Mouse (Mus musculus): ENCODE results near the gene Dnajb13. TPM values are rescaled to one million over a fixed set of nuclear protein-coding genes. Genes with fewer than 3 reads are reported as not detected.

Gene Dnajb13
- 0.48 and 0.50 TPM in 2 replicates for polyA plus RNA-seq (2015; fragmentation: Nextera tagmentation; extraction: Ambion mirVana)

DNA sequence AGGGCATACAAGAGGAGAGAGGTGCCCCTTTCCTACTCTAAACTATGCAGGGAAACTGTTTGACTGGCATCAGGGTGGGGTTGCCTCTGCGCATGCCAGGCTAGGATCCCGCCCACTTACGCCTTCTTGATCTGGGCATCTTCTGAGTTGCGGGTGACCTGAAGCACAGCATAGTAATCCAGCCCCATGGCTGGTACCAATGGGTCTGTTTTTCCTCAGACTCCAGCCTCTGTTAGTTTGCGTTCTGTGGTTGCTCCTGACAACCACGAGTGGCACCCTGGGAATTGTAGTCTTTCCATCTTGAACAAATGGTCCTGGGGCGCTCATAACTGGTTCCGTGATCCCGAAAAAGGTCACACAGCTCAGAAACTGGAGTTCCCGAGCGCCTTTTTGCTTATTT, at the start of gene Dnajb13:
Gene Dnajb13 (minus strand): TSS at position 388 of the 400 bp plus-strand sequence.
- Histone ChIP-seq H3K4me3 (ENCODE audit: low read length) (no peak within 1 kb of the TSS), H3K4me2 (ENCODE audit: low read depth, low read length) (no peak within 1 kb of the TSS), H3K36me3 (ENCODE audit: control insufficient read depth, insufficient read depth, low read length) (no peaks in the 10 kb centered on the region), H3K27ac (ENCODE audit: low read length) (no peak within 1 kb of the TSS), H3K27me3 (replicated peaks; ENCODE audit: control insufficient read depth, insufficient read depth, low read length) (no peaks in the 10 kb centered on the region), H3K9me3 (ENCODE audit: control insufficient read depth, low read length) (no peaks in the 10 kb centered on the region), H3K9ac (ENCODE audit: low read depth, low read length) (no peak within 1 kb of the TSS), H3K4me1 (ENCODE audit: control insufficient read depth, insufficient read depth, low read length) (no peaks in the 10 kb centered on the region)
- WGBS, result 47% methylated on average over 11 of the region's 11 CpGs
- peak; percentile 21; the same call in 1 of the 2 replicates for ATAC-seq

DNA sequence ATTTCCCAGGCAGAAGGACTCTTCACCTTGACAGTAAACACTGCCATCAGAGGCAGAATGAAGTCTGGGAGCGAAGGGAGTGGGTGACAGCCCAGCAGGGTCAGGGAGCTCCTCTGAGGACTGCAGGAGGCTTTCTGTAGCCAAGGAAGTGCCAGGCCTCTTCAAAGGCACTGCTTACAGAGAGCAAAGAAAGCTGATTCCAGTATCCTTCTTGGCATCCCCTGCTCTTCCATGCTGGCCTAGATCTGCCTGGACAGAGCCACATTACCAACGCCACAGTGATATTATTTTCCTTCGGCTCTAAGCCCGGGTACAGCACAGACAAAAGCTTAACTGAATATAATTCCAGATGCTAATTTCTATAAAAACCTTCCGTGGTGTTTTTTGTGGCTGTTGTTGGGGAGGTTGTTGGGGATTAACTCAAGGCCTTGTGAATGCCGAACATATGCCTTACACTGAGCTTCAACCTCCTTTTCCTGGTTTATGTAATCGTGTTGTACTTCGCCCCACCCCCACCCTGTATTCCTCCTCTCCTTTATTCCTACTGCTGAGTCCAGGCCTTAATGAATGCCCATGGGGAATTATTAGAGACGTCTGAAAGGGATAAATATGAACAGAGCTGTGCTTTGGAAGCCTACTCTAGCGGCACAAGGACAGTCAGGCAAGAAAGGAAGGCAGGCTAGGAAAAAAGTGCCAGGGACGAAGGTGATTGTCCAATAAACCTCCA, 47.3 kb upstream of the Dnajb13 start:
- Histone ChIP-seq H3K9ac (ENCODE audit: low read depth, low read length) (no peak overlapping the region), H3K36me3 (ENCODE audit: control insufficient read depth, insufficient read depth, low read length) (no peaks in the 10 kb centered on the region; the same call in 1 of the 2 replicates), H3K27ac (ENCODE audit: low read length) (no peak overlapping the region), H3K9me3 (ENCODE audit: control insufficient read depth, low read length) (no peaks in the 10 kb centered on the region), H3K4me3 (ENCODE audit: low read length) (no peak overlapping the region), H3K4me1 (ENCODE audit: control insufficient read depth, insufficient read depth, low read length) (0 out of 2 replicates have a peak, but pooled peaks cover 2% of the 10 kb centered on the region), H3K27me3 (replicated peaks; ENCODE audit: control insufficient read depth, insufficient read depth, low read length) (no peaks in the 10 kb centered on the region), H3K4me2 (ENCODE audit: low read depth, low read length) (no peak overlapping the region)
- ATAC-seq, result 0 out of 2 replicates have a peak, but pooled peaks have one; percentile 44
- 74% methylated on average over 11 of the region's 11 CpGs for WGBS

DNA sequence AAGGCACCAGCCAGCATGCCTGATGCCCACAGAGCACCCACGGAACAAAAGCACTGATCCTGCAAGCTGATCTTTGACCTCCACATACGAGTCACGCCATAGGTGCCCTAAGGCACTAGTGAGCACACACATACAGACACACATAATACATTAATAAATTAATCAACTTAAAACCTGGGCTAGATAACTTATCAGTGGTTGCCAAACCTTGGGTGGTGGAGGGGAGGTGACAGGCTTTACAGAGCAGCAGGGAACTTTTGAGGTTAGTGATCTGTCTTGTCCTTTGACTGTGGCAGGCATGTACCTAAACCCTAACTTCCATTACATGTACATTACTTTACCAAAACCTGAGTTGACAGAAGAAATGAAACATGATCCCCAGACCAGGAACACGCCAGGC, 44.6 kb upstream of the Dnajb13 start:
- ATAC-seq, result no peak
- no peaks in the 10 kb centered on the region; the same call in 1 of the 2 replicates for H3K36me3 ChIP-seq (ENCODE audit: control insufficient read depth, insufficient read depth, low read length)
- peaks cover 15% of the 10 kb centered on the region for H3K4me1 ChIP-seq (ENCODE audit: control insufficient read depth, insufficient read depth, low read length)
- H3K9ac ChIP-seq (ENCODE audit: low read depth, low read length), result no peak overlapping the region
- no peaks in the 10 kb centered on the region for H3K9me3 ChIP-seq (ENCODE audit: control insufficient read depth, low read length)
- no peak overlapping the region for H3K4me2 ChIP-seq (ENCODE audit: low read depth, low read length)
- H3K27ac ChIP-seq (ENCODE audit: low read length), result no peak overlapping the region
- 66% methylated on average over 4 of the region's 4 CpGs for WGBS
- H3K4me3 ChIP-seq (ENCODE audit: low read length), result no peak overlapping the region
- no peaks in the 10 kb centered on the region for H3K27me3 ChIP-seq (replicated peaks; ENCODE audit: control insufficient read depth, insufficient read depth, low read length)

DNA sequence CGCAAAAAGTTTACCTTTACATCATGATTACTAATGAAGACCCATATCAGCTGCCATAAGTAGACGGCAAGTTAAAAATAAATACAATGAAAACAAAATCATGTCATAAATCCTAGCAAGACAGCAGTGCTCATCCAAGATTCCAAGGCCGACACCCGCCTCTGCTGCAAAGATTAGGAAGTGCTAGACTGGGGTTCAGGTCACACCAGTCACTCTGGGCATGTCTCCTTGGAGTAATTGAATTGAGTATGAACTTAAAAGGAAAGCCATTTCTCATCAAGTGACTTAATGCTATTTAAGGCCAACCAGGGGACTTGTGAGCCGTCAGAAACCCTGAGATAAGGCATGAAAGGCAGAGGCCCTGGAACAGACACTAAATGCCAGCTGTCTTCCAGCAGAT, 42.5 kb upstream of the Dnajb13 start:
- no peaks in the 10 kb centered on the region for H3K9me3 ChIP-seq (ENCODE audit: control insufficient read depth, low read length)
- 65% methylated on average over 5 of the region's 5 CpGs for WGBS

DNA sequence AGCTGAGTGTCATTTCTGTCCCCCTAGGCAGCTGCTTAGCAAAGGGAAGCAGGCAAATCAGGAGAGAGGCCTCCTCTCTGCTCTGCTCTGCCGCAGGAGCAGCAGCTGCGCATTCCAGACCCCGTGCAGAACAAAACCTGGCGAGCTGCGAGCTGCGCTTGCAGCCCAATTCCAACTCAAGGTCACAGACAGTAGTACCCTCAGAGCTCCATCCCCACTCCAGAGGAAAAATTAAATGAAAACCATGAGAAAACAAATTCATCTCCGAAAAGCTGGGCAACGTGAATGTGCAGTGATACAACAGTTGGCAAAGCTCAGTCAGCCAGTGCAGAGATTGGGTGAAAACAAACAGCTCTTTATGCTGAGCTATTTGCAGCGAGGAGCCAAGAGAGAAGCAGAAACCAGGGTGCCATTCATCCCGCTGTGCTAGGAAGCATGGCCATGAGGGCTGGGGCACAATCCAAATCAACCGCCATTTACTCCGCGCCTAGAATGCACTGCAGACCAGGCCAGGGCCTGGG, 40.7 kb upstream of the Dnajb13 start:
- Histone ChIP-seq H3K4me1 (ENCODE audit: control insufficient read depth, insufficient read depth, low read length) (peaks cover 14% of the 10 kb centered on the region), H3K4me2 (ENCODE audit: low read depth, low read length) (peak overlapping the region; percentile 17), H3K9ac (ENCODE audit: low read depth, low read length) (peak overlapping the region; percentile 49; the same call in 1 of the 2 replicates), H3K4me3 (ENCODE audit: low read length) (peak overlapping the region; percentile 6; the same call in 1 of the 2 replicates), H3K36me3 (ENCODE audit: control insufficient read depth, insufficient read depth, low read length) (no peaks in the 10 kb centered on the region), H3K27ac (ENCODE audit: low read length) (peak overlapping the region; percentile 93), H3K27me3 (replicated peaks; ENCODE audit: control insufficient read depth, insufficient read depth, low read length) (no peaks in the 10 kb centered on the region), H3K9me3 (ENCODE audit: control insufficient read depth, low read length) (no peaks in the 10 kb centered on the region)
- peak; percentile 74 for ATAC-seq
- 35% methylated on average over 13 of the region's 13 CpGs for WGBS

More for the DNA sequence above, 42.5 kb upstream of the Dnajb13 start:
- Histone ChIP-seq H3K9ac (ENCODE audit: low read depth, low read length) (no peak overlapping the region), H3K4me3 (ENCODE audit: low read length) (no peak overlapping the region), H3K36me3 (ENCODE audit: control insufficient read depth, insufficient read depth, low read length) (no peaks in the 10 kb centered on the region), H3K4me2 (ENCODE audit: low read depth, low read length) (no peak overlapping the region), H3K4me1 (ENCODE audit: control insufficient read depth, insufficient read depth, low read length) (peaks cover 15% of the 10 kb centered on the region), H3K27ac (ENCODE audit: low read length) (no peak overlapping the region), H3K27me3 (replicated peaks; ENCODE audit: control insufficient read depth, insufficient read depth, low read length) (no peaks in the 10 kb centered on the region)
- ATAC-seq, result no peak

DNA sequence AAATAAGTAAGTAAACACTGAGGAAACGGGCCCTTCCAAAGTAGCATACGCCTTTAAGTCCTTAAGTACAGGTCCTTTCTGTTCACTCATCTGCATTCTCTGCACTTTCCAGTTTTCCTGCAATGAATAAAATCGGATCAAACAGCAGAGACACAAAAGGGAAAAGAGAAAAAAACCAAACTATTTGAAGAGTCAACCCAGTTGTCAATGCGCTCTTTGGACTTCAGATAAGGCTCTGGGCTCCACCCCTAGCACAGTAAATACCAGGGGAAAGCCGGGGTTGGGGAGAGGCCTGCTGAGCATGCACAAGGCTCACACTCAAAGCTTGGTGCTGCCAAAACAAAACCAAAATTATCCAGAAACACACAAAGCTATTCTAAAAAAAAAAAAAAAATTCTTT, 40.2 kb upstream of the Dnajb13 start:
- Histone ChIP-seq H3K36me3 (ENCODE audit: control insufficient read depth, insufficient read depth, low read length) (no peaks in the 10 kb centered on the region), H3K4me3 (ENCODE audit: low read length) (peak overlapping the region; percentile 4; the same call in 1 of the 2 replicates), H3K9me3 (ENCODE audit: control insufficient read depth, low read length) (no peaks in the 10 kb centered on the region), H3K4me1 (ENCODE audit: control insufficient read depth, insufficient read depth, low read length) (peaks cover 14% of the 10 kb centered on the region), H3K27ac (ENCODE audit: low read length) (peak overlapping the region; percentile 93), H3K27me3 (replicated peaks; ENCODE audit: control insufficient read depth, insufficient read depth, low read length) (no peaks in the 10 kb centered on the region), H3K4me2 (ENCODE audit: low read depth, low read length) (no peak overlapping the region; the same call in 1 of the 2 replicates), H3K9ac (ENCODE audit: low read depth, low read length) (peak overlapping the region; percentile 49; the same call in 1 of the 2 replicates)
- 48% methylated on average over 5 of the region's 5 CpGs for WGBS
- peak; percentile 84 for ATAC-seq

DNA sequence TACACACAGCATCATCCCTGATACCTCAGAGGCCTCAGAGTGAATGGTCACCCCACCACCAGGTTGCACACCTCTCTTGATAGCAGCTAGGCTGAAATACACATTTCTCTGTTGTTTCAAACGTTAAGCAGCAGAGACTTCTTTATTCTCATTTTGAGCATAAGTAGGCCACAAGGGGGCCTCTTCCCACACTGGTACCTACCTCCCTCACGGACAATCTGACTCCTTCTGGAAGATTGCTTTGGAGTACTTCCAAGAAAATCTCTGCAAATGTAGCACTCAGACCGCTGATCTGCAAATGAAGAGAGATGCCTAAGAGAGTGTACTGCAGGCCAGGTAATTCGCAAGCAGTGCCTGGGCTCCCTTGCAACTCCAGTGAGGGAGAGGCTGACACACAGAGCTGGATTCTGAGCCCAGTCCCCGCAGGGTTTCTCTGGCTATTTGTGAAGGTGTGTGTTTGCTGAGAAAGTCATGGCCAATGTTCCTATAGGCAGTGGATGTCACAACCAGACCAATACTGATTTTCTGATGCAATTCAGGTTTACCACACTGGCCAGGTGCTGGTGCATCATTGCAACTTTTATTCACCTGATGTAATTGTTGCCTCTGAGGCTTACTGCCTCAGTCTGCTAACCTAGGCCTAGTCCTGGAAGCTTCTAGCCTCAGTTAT, 35.7 kb upstream of the Dnajb13 start:
- Histone ChIP-seq H3K4me1 (ENCODE audit: control insufficient read depth, insufficient read depth, low read length) (peaks cover 10% of the 10 kb centered on the region), H3K4me3 (ENCODE audit: low read length) (no peak overlapping the region), H3K27ac (ENCODE audit: low read length) (no peak overlapping the region), H3K9ac (ENCODE audit: low read depth, low read length) (no peak overlapping the region), H3K27me3 (replicated peaks; ENCODE audit: control insufficient read depth, insufficient read depth, low read length) (no peaks in the 10 kb centered on the region), H3K4me2 (ENCODE audit: low read depth, low read length) (no peak overlapping the region), H3K36me3 (ENCODE audit: control insufficient read depth, insufficient read depth, low read length) (peaks cover 3% of the 10 kb centered on the region; the same call in 1 of the 2 replicates), H3K9me3 (ENCODE audit: control insufficient read depth, low read length) (no peaks in the 10 kb centered on the region)
- ATAC-seq, result no peak
- 58% methylated on average over 5 of the region's 5 CpGs for WGBS

DNA sequence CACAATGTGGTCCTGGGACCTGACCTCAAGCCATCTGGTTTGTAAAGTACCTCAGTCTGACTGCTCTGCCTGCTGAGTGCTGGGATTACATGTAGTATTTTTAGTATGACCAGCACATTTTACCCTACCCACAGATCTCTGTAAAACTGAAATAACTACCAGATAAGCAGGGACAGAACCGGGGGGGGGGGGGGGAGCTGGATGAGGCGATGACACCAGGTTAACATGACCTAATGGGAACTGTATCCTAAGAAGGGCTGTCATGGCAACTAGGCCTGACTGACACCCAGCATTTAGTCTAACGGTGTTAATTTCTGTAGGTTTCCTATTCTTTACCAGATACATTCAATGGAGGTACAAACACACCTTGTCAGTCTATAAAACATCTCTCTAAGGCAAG, 35.0 kb upstream of the Dnajb13 start:
- Histone ChIP-seq H3K27me3 (replicated peaks; ENCODE audit: control insufficient read depth, insufficient read depth, low read length) (no peaks in the 10 kb centered on the region), H3K9ac (ENCODE audit: low read depth, low read length) (no peak overlapping the region), H3K4me3 (ENCODE audit: low read length) (no peak overlapping the region), H3K4me1 (ENCODE audit: control insufficient read depth, insufficient read depth, low read length) (peaks cover 5% of the 10 kb centered on the region; the same call in 1 of the 2 replicates), H3K9me3 (ENCODE audit: control insufficient read depth, low read length) (no peaks in the 10 kb centered on the region), H3K27ac (ENCODE audit: low read length) (no peak overlapping the region), H3K4me2 (ENCODE audit: low read depth, low read length) (no peak overlapping the region), H3K36me3 (ENCODE audit: control insufficient read depth, insufficient read depth, low read length) (peaks cover 3% of the 10 kb centered on the region; the same call in 1 of the 2 replicates)
- ATAC-seq, result no peak
- 90% methylated on average over 3 of the region's 3 CpGs for WGBS

DNA sequence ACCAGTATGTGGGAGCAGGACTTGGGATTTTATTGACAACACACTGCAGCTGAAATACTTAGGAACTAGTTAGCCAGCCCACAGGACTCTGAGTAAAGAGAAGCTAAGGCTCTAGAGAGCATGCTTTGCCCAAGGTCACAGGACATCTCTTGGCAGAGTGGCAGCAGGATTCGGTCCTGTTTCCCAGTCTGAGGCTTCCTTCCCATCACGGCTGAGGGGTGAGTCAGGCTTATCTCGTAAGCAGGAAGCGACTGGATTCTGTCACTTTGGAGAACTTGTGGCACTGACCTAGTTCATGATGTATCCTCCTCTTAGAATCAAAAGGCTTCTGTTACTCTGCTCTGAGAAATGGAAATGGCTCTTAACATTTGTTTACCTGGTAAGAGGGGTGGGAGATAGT, 32.9 kb upstream of the Dnajb13 start:
- 47% methylated on average over 4 of the region's 4 CpGs for WGBS
- Histone ChIP-seq H3K27ac (ENCODE audit: low read length) (no peak overlapping the region), H3K4me1 (ENCODE audit: control insufficient read depth, insufficient read depth, low read length) (no peaks in the 10 kb centered on the region), H3K9ac (ENCODE audit: low read depth, low read length) (no peak overlapping the region), H3K4me2 (ENCODE audit: low read depth, low read length) (no peak overlapping the region), H3K27me3 (replicated peaks; ENCODE audit: control insufficient read depth, insufficient read depth, low read length) (no peaks in the 10 kb centered on the region), H3K4me3 (ENCODE audit: low read length) (no peak overlapping the region), H3K36me3 (ENCODE audit: control insufficient read depth, insufficient read depth, low read length) (peaks cover 3% of the 10 kb centered on the region; the same call in 1 of the 2 replicates), H3K9me3 (ENCODE audit: control insufficient read depth, low read length) (no peaks in the 10 kb centered on the region)
- ATAC-seq, result no peak
